Mouse (Mus musculus) kidney, postnatal 0 days (tissue): ENCODE results near the gene Csnk2a1. TPM values are rescaled to one million over a fixed set of nuclear protein-coding genes. Genes with fewer than 3 reads are reported as not detected.
A peak's percentile ranks its signal among the peaks of the same experiment; 100 is the strongest.
"Not testable (repeated sequence)": the region's sequence is repeated elsewhere in the genome, so short reads cannot be mapped to it uniquely, and the experiment has no call there.

Source experiments
- ATAC-seq: fragments of 200-750 bp; cut with Nextera tagmentation; replicated peaks from 2 replicates; pipeline ENCODE4 v1.8.0; 2017; ENCODE audit warnings: low read depth, moderate number of reproducible peaks, moderate TSS enrichment, moderate library complexity; ENCODE audit not compliant: low FRiP score
- DNase-seq: peaks from one replicate; pipeline ENCODE4 v3.0.0-alpha.2; 2016; ENCODE audit warnings: low spot score
- H3K27ac ChIP-seq: fragments of 300-500 bp; sonication (generic); 2 replicates; pipeline ENCODE4 v1.5.1; 2014; ENCODE audit warnings: mild to moderate bottlenecking
- H3K27me3 ChIP-seq: fragments of 300-500 bp; sonication (generic); 2 replicates; pipeline ENCODE4 v1.6.1; 2014; ENCODE audit warnings: low read length, mixed read lengths; ENCODE audit not compliant: insufficient read depth
- H3K36me3 ChIP-seq: fragments of 300-500 bp; sonication (generic); 2 replicates; pipeline ENCODE4 v1.6.1; 2014; ENCODE audit warnings: low read length, mixed read lengths; ENCODE audit not compliant: insufficient read depth
- H3K4me1 ChIP-seq: fragments of 300-500 bp; sonication (generic); replicated peaks from 2 replicates; pipeline ENCODE4 v1.6.1; 2014; ENCODE audit warnings: antibody characterized with exemption, low read length, mixed read lengths; ENCODE audit not compliant: insufficient read depth
- H3K4me2 ChIP-seq: fragments of 300-500 bp; sonication (generic); 2 replicates; pipeline ENCODE4 v1.6.1; 2014; ENCODE audit warnings: mild to moderate bottlenecking, low read length, moderate library complexity, mixed read lengths
- H3K4me3 ChIP-seq: fragments of 300-500 bp; sonication (generic); replicated peaks from 2 replicates; pipeline ENCODE4 v1.5.1; 2014; ENCODE audit warnings: low read depth, low read length
- H3K9ac ChIP-seq: fragments of 300-500 bp; sonication (generic); 2 replicates; pipeline ENCODE4 v1.6.1; 2014; ENCODE audit warnings: low read depth, low read length
- H3K9me3 ChIP-seq: fragments of 300-500 bp; sonication (generic); replicated peaks from 2 replicates; pipeline ENCODE4 v1.6.1; 2016; ENCODE audit warnings: low read length, inconsistent platforms, mixed read lengths
- CTCF ChIP-seq: IDR thresholded peaks from 2 replicates; pipeline ENCODE4 v1.5.1; 2016; ENCODE audit warnings: antibody characterized with exemption, low read depth, mild to moderate bottlenecking, moderate library complexity
- WGBS: fragments of 180-500 bp; shearing (Covaris S2); extraction: QIAGEN DNeasy Blood & Tissue Kit; methylation state at CpG from one replicate; pipeline ENCODE4 v1.1.7; 2014; 5-methylcytosine and 5-hydroxymethylcytosine counted together
- polyA plus RNA-seq: library from polyadenylated mRNA; unstranded; fragments of >200 nt; fragmentation: Nextera tagmentation; extraction: Ambion mirVana; gene quantifications from 2 replicates; pipeline ENCODE4 v1.2.1, GENCODE M21; 2015

The Csnk2a1 gene
- polyA plus RNA-seq, 1 experiment from 2014 or later, result 83.1 TPM

DNA sequence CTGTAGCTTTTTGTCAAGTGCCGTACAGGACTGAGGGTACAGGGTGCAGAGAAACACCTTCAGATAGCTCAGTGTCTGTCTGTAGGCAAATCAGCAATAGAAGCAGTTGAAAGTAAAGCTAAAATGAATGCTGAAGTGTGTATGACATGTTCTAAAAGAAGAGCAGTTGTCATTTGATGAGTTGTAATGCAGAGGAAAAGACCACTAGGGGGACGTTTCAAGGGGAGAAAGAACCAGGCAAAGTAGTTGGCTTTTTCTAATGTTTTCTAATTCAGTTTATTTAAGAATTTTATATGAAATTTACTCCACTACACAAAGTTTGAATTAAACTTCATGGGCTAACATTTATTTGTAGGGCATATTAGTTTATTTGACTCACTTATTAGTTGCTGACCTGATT, 47.0 kb downstream of the Csnk2a1 start:
- 74% methylated on average over 2 of the region's 2 CpGs for WGBS
- DNase-seq, result peak; percentile 41
- H3K27me3 ChIP-seq, result no peaks in the 10 kb centered on the region
- no peak overlapping the region for H3K4me2 ChIP-seq
- TF ChIP-seq CTCF, result peak; percentile 48; the same call in 1 of the 2 replicates
- H3K27ac ChIP-seq, result no peak overlapping the region
- peaks cover 42% of the 10 kb centered on the region for H3K36me3 ChIP-seq
- no peak for ATAC-seq
- no peaks in the 10 kb centered on the region for H3K9me3 ChIP-seq
- H3K9ac ChIP-seq, result no peak overlapping the region
- no peak overlapping the region for H3K4me3 ChIP-seq
- H3K4me1 ChIP-seq, result no peaks in the 10 kb centered on the region

DNA sequence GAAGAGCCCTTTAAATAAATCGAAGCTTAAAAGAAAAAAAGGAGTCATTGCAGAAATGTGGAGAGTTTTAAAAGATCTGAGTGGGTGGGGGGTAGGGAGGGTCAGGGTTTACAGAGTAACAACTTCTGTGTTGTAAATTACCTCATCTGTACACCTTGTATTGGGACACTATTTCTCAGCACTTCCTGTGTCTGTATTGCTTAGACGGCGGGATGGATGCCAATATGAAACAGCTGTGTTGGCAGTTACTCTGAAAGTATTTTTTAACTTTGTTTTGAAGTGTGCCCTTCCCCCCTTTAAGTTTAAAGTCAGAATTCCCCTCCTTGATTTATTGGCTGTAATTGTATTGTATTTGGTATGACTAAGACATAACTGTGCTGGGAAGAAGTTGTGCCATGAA, 54.8 kb downstream of the Csnk2a1 start:
- 52% methylated on average over 3 of the region's 3 CpGs for WGBS
- TF ChIP-seq CTCF, result no peak

DNA sequence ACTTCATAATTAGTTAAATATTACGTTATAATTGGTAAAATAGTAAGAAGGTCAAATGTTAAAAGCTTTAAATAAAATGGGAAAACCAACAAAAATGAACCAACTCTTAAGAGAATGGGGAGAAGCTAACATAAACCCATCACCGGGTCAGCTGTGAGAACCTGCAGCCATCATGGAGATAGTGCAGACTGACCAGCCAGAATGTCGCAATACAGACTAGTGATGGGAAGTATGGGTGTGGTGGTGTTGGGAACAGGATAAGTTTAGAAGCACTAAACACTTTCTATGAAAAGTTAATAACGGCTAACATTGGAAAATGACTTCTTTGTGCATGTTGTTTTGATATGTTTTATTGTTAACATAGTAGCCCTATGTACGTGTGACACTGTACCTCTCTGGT, 60.9 kb downstream of the Csnk2a1 start:
- ATAC-seq (no peak), DNase-seq (no peak)
- no peak overlapping the region for H3K4me3 ChIP-seq
- H3K36me3 ChIP-seq, result peaks cover 27% of the 10 kb centered on the region; the same call in 1 of the 2 replicates
- no peak overlapping the region for H3K9ac ChIP-seq
- H3K27ac ChIP-seq, result no peak overlapping the region
- no peaks in the 10 kb centered on the region for H3K4me1 ChIP-seq
- 89% methylated on average over 5 of the region's 5 CpGs for WGBS
- H3K4me2 ChIP-seq, result no peak overlapping the region
- no peaks in the 10 kb centered on the region for H3K27me3 ChIP-seq
- no peak for TF ChIP-seq CTCF
- H3K9me3 ChIP-seq, result no peaks in the 10 kb centered on the region

More for the DNA sequence above, 54.8 kb downstream of the Csnk2a1 start:
- H3K4me2 ChIP-seq, result no peak overlapping the region
- H3K9ac ChIP-seq, result no peak overlapping the region
- ATAC-seq (no peak), DNase-seq (peak; percentile 2)
- no peaks in the 10 kb centered on the region for H3K9me3 ChIP-seq
- peaks cover 52% of the 10 kb centered on the region for H3K36me3 ChIP-seq
- no peak overlapping the region for H3K27ac ChIP-seq
- no peaks in the 10 kb centered on the region for H3K27me3 ChIP-seq
- no peaks in the 10 kb centered on the region for H3K4me1 ChIP-seq
- no peak overlapping the region for H3K4me3 ChIP-seq

DNA sequence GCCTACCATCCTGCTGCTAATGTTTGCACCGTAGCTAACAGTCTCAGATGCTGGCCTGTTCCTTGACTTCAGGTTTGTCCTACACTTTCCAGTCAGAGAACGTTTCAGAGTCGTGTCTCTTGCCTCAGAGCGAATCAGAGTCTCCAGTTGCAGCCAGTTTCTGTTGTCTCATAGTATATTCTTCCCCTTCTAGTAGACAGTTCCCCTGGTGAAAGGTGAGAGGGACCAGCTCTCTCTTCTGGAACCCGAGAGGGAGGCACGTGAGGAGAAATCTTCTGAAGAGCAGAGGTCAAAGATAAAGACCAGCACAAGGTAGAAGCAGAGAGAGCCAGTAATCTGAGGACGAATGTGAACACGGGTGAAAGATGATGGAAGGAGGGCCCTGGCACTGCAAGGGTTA, 61.4 kb downstream of the Csnk2a1 start:
- Histone ChIP-seq H3K27me3 (no peaks in the 10 kb centered on the region), H3K4me2 (no peak overlapping the region), H3K4me3 (no peak overlapping the region), H3K36me3 (peaks cover 22% of the 10 kb centered on the region; the same call in 1 of the 2 replicates), H3K9me3 (no peaks in the 10 kb centered on the region), H3K27ac (no peak overlapping the region), H3K9ac (no peak overlapping the region), H3K4me1 (no peaks in the 10 kb centered on the region)
- 75% methylated on average over 8 of the region's 8 CpGs for WGBS
- ATAC-seq (no peak), DNase-seq (no peak)
- TF ChIP-seq CTCF, result no peak

DNA sequence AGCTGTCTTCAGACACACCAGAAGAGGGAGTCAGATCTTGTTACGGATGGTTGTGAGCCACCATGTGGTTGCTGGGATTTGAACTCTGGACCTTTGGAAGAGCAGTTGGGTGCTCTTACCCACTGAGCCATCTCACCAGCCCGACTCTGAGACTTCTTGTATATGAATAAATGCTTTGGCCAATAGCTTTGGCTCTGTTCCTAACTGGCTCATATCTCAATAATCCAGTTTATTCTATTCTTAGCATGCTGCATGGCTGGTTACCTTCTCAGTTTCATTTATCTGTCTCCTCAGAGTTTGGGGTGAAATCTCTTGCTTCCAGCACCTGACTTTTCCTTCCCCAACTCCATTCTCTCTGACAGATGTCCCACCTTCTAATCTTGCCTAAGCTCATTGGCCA, 63.0 kb downstream of the Csnk2a1 start:
- DNase-seq, H3K4me3 ChIP-seq, H3K4me2 ChIP-seq, ATAC-seq, H3K27ac ChIP-seq, H3K9me3 ChIP-seq, H3K4me1 ChIP-seq, H3K27me3 ChIP-seq, H3K9ac ChIP-seq: not testable (repeated sequence)
- WGBS, result 83% methylated on average over 1 of the region's 2 CpGs
- peaks cover 12% of the 10 kb centered on the region; the same call in 1 of the 2 replicates for H3K36me3 ChIP-seq

DNA sequence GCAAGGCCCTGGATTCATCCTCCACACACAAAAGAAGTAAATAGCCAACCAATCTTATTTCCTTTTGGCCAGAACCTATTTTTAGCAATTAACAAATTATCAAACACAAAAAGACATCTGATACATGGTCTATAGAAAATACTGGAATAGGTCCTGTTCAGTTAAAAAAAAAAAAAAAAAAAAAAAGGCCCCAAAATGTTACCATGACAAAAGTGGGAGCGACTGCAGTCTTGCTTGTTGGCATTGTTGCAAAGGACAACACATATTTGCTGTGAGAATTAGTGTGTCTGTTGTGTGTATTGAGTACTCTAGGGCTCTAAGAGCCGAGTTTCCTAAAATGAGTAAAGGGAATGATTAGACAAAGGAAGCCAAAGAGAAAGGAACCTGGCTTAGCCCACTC, 65.8 kb downstream of the Csnk2a1 start:
- Histone ChIP-seq H3K9me3 (no peaks in the 10 kb centered on the region), H3K4me3 (no peak overlapping the region), H3K36me3 (no peaks in the 10 kb centered on the region), H3K27me3 (no peaks in the 10 kb centered on the region), H3K27ac (no peak overlapping the region), H3K9ac (no peak overlapping the region), H3K4me1 (0 out of 2 replicates have a peak, but pooled peaks cover 6% of the 10 kb centered on the region), H3K4me2 (no peak overlapping the region)
- TF ChIP-seq CTCF, result no peak
- ATAC-seq, result no peak
- 66% methylated on average over 2 of the region's 2 CpGs for WGBS
- no peak for DNase-seq

DNA sequence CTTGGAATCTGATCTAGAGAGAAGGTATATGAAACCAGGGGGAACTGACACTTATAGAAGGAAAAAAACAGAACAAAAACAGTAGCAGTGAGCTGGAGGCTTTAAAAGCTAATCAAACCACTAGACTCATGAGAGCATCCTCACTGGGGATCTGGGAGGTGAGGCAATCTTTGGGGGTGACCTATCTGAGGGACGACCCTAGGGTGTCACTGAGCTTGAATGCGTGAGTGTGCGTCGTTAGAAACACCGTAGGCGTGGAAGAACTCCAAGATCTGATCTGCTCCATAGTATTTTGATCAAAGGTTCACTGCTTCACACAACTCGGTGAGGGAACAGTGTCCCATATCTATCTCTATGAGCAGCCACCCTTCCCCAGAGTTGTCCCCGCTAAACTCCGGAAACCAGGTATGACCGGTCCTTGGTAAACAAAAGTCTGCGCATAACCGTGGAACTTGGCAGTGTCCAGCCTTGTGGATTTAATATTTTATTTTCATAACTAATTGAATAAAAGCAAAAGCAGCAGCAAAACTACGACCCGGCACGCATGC, 66.6 kb downstream of the Csnk2a1 start:
- no peaks in the 10 kb centered on the region for H3K9me3 ChIP-seq
- H3K27ac ChIP-seq, result peak overlapping the region; percentile 82; the same call in 1 of the 2 replicates
- H3K4me3 ChIP-seq, result peak overlapping the region; percentile 76
- H3K4me2 ChIP-seq, result peak overlapping the region; percentile 61
- WGBS, result under 1% methylated on average over 15 of the region's 15 CpGs
- peak; percentile 54 for ATAC-seq
- H3K27me3 ChIP-seq, result no peaks in the 10 kb centered on the region
- H3K4me1 ChIP-seq, result 0 out of 2 replicates have a peak, but pooled peaks cover 6% of the 10 kb centered on the region
- TF ChIP-seq CTCF, result no peak
- peak overlapping the region; percentile 76 for H3K9ac ChIP-seq
- DNase-seq, result peak; percentile 8
- H3K36me3 ChIP-seq, result no peaks in the 10 kb centered on the region
